Mouse (Mus musculus) kidney, embryonic 16.5 days (tissue): ENCODE measurements around the gene Mylk. TPM values are rescaled to one million over a fixed set of nuclear protein-coding genes. Genes with fewer than 3 reads are reported as not detected.

Experiments
- ATAC-seq: fragments of 200-750 bp; cut with Nextera tagmentation; 2 replicates; pipeline ENCODE4 v1.8.0; 2017; ENCODE audit warnings: moderate TSS enrichment; ENCODE audit not compliant: low FRiP score, low TSS enrichment
- H3K27ac ChIP-seq: fragments of 300-500 bp; sonication (generic); 2 replicates; pipeline ENCODE4 v1.5.1; 2014; ENCODE audit warnings: low read length
- H3K27me3 ChIP-seq: fragments of 300-500 bp; sonication (generic); 2 replicates; pipeline ENCODE4 v1.6.1; 2014; ENCODE audit warnings: low read length, control low read depth, mixed read lengths; ENCODE audit not compliant: insufficient read depth
- H3K36me3 ChIP-seq: fragments of 300-500 bp; sonication (generic); 2 replicates; pipeline ENCODE4 v1.6.1; 2014; ENCODE audit warnings: low read length, control low read depth, mixed read lengths; ENCODE audit not compliant: insufficient read depth
- H3K4me1 ChIP-seq: fragments of 300-500 bp; sonication (generic); 2 replicates; pipeline ENCODE4 v1.6.1; 2014; ENCODE audit warnings: low read length, control low read depth, mixed read lengths; ENCODE audit not compliant: insufficient read depth
- H3K4me2 ChIP-seq: fragments of 300-500 bp; sonication (generic); replicated peaks from 2 replicates; pipeline ENCODE4 v1.6.1; 2014; ENCODE audit warnings: low read depth, low read length
- H3K4me3 ChIP-seq: fragments of 300-500 bp; sonication (generic); 2 replicates; pipeline ENCODE4 v1.5.1; 2014; ENCODE audit warnings: mild to moderate bottlenecking, low read length
- H3K9ac ChIP-seq: fragments of 300-500 bp; sonication (generic); replicated peaks from 2 replicates; pipeline ENCODE4 v1.6.1; 2014; ENCODE audit warnings: low read length
- H3K9me3 ChIP-seq: fragments of 300-500 bp; sonication (generic); 2 replicates; pipeline ENCODE4 v1.6.1; 2016; ENCODE audit warnings: low read length, control low read depth
- WGBS: fragments of 180-500 bp; shearing (Covaris S2); extraction: QIAGEN DNeasy Blood & Tissue Kit; methylation state at CpG from one replicate; pipeline ENCODE4 v1.1.7; 2014; 5-methylcytosine and 5-hydroxymethylcytosine counted together
- polyA plus RNA-seq: library from polyadenylated mRNA; unstranded; fragments of >200 nt; fragmentation: Nextera tagmentation; extraction: Ambion mirVana; gene quantifications from 2 replicates; pipeline ENCODE4 v1.2.1, GENCODE M21; 2015

Mylk gene
- polyA plus RNA-seq, 1 experiment from 2014 or later: 110 TPM

- Histone ChIP-seq H3K27ac (no peak overlapping the region), H3K9me3 (no peaks in the 10 kb centered on the region), H3K4me3 (no peak overlapping the region), H3K4me1 (no peaks in the 10 kb centered on the region), H3K9ac (no peak overlapping the region), H3K4me2 (no peak overlapping the region), H3K27me3 (no peaks in the 10 kb centered on the region), H3K36me3 (no peaks in the 10 kb centered on the region)
- no peak for ATAC-seq
Observed at GRCm38 (mm10) chr16:35008447-35008846, 263.4 kb downstream of the Mylk start.

GRCm38 (mm10) chr16:35013501-35013900, 268.5 kb downstream of the Mylk start:
- Histone ChIP-seq H3K36me3 (no peaks in the 10 kb centered on the region), H3K27me3 (no peaks in the 10 kb centered on the region), H3K4me1 (no peaks in the 10 kb centered on the region), H3K27ac (no peak overlapping the region), H3K4me3 (no peak overlapping the region), H3K9me3 (peaks cover 2% of the 10 kb centered on the region; the same call in 1 of the 2 replicates), H3K4me2 (no peak overlapping the region), H3K9ac (no peak overlapping the region)
- WGBS: 89% methylated on average over 2 of the region's 2 CpGs
- ATAC-seq: no peak

GRCm38 (mm10) chr16:35016491-35016890, 271.5 kb downstream of the Mylk start:
- no peaks in the 10 kb centered on the region for H3K36me3 ChIP-seq
- H3K9ac ChIP-seq: no peak overlapping the region
- H3K4me2 ChIP-seq: no peak overlapping the region
- H3K4me3 ChIP-seq: no peak overlapping the region
- H3K27me3 ChIP-seq: peaks cover 5% of the 10 kb centered on the region; the same call in 1 of the 2 replicates
- ATAC-seq: no peak
- H3K27ac ChIP-seq: no peak overlapping the region
- WGBS: 77% methylated on average over 3 of the region's 3 CpGs
- H3K4me1 ChIP-seq: no peaks in the 10 kb centered on the region
- peaks cover 2% of the 10 kb centered on the region; the same call in 1 of the 2 replicates for H3K9me3 ChIP-seq

- Histone ChIP-seq H3K27ac (no peak overlapping the region), H3K9ac (no peak overlapping the region), H3K27me3 (peaks cover 5% of the 10 kb centered on the region; the same call in 1 of the 2 replicates), H3K4me3 (no peak overlapping the region), H3K9me3 (peaks cover 2% of the 10 kb centered on the region; the same call in 1 of the 2 replicates), H3K4me1 (no peaks in the 10 kb centered on the region; the same call in 1 of the 2 replicates), H3K36me3 (no peaks in the 10 kb centered on the region), H3K4me2 (no peak overlapping the region)
- ATAC-seq: no peak
- 86% methylated on average over 1 of the region's 1 CpGs for WGBS
Observed at GRCm38 (mm10) chr16:35018470-35018974, 273.5 kb downstream of the Mylk start.

GRCm38 (mm10) chr16:35021903-35022241, 276.9 kb downstream of the Mylk start:
- peaks cover 5% of the 10 kb centered on the region; the same call in 1 of the 2 replicates for H3K27me3 ChIP-seq
- no peak overlapping the region for H3K27ac ChIP-seq
- H3K9me3 ChIP-seq: no peaks in the 10 kb centered on the region; the same call in 1 of the 2 replicates
- H3K4me2 ChIP-seq: peak overlapping the region; percentile 67
- no peaks in the 10 kb centered on the region; the same call in 1 of the 2 replicates for H3K4me1 ChIP-seq
- no peak for ATAC-seq
- 52% methylated on average over 5 of the region's 5 CpGs for WGBS
- no peak overlapping the region for H3K9ac ChIP-seq
- H3K4me3 ChIP-seq: peak overlapping the region; percentile 93
- 0 out of 2 replicates have a peak, but pooled peaks cover 4% of the 10 kb centered on the region for H3K36me3 ChIP-seq

- Histone ChIP-seq H3K27ac (peak within 1 kb of the TSS; percentile 89), H3K27me3 (peaks cover 5% of the 10 kb centered on the region; the same call in 1 of the 2 replicates), H3K4me1 (no peaks in the 10 kb centered on the region; the same call in 1 of the 2 replicates), H3K36me3 (0 out of 2 replicates have a peak, but pooled peaks cover 4% of the 10 kb centered on the region), H3K9ac (peak within 1 kb of the TSS; percentile 85), H3K9me3 (no peaks in the 10 kb centered on the region), H3K4me3 (peak within 1 kb of the TSS; percentile 93), H3K4me2 (peak within 1 kb of the TSS; percentile 67)
- peak; percentile 99 for ATAC-seq
- WGBS: under 1% methylated on average over 71 of the region's 97 CpGs
Observed at GRCm38 (mm10) chr16:35022242-35023137, 277.5 kb downstream of the Mylk start, which contains the start of gene Hacd2. Hacd2 (plus strand) TSS chr16:35022428.

- no peak for ATAC-seq
- Histone ChIP-seq H3K4me3 (peak overlapping the region; percentile 93), H3K4me2 (peak overlapping the region; percentile 67), H3K9me3 (no peaks in the 10 kb centered on the region), H3K27ac (peak overlapping the region; percentile 89), H3K27me3 (peaks cover 5% of the 10 kb centered on the region; the same call in 1 of the 2 replicates), H3K4me1 (no peaks in the 10 kb centered on the region; the same call in 1 of the 2 replicates), H3K36me3 (0 out of 2 replicates have a peak, but pooled peaks cover 4% of the 10 kb centered on the region), H3K9ac (peak overlapping the region; percentile 85)
- 5% methylated on average over 8 of the region's 8 CpGs for WGBS
Observed at GRCm38 (mm10) chr16:35023138-35023735, 278.2 kb downstream of the Mylk start.

- H3K9me3 ChIP-seq: no peaks in the 10 kb centered on the region
- no peak overlapping the region for H3K27ac ChIP-seq
- peaks cover 5% of the 10 kb centered on the region; the same call in 1 of the 2 replicates for H3K27me3 ChIP-seq
- ATAC-seq: no peak
- no peak overlapping the region for H3K4me3 ChIP-seq
- H3K4me2 ChIP-seq: no peak overlapping the region
- 0 out of 2 replicates have a peak, but pooled peaks cover 12% of the 10 kb centered on the region for H3K36me3 ChIP-seq
- WGBS: 91% methylated on average over 5 of the region's 5 CpGs
- H3K4me1 ChIP-seq: no peaks in the 10 kb centered on the region; the same call in 1 of the 2 replicates
- no peak overlapping the region for H3K9ac ChIP-seq
Observed at GRCm38 (mm10) chr16:35024300-35024699, 279.3 kb downstream of the Mylk start.

GRCm38 (mm10) chr16:35025347-35025746, 280.3 kb downstream of the Mylk start:
- 94% methylated on average over 4 of the region's 4 CpGs for WGBS

More at GRCm38 (mm10) chr16:35025347-35025746, 280.3 kb downstream of the Mylk start:
- no peaks in the 10 kb centered on the region; the same call in 1 of the 2 replicates for H3K4me1 ChIP-seq
- 0 out of 2 replicates have a peak, but pooled peaks cover 15% of the 10 kb centered on the region for H3K36me3 ChIP-seq
- H3K9me3 ChIP-seq: no peaks in the 10 kb centered on the region
- H3K4me2 ChIP-seq: no peak overlapping the region
- no peak overlapping the region for H3K4me3 ChIP-seq
- H3K27me3 ChIP-seq: no peaks in the 10 kb centered on the region
- H3K27ac ChIP-seq: no peak overlapping the region
- no peak for ATAC-seq
- no peak overlapping the region for H3K9ac ChIP-seq
